Mouse (Mus musculus) stomach, postnatal 0 days (tissue): ENCODE results near the gene Gm9767. TPM values are rescaled to one million over a fixed set of nuclear protein-coding genes. Genes with fewer than 3 reads are reported as not detected.

Source experiments
- ATAC-seq: fragments of 200-750 bp; cut with Nextera tagmentation; 2 replicates; pipeline ENCODE4 v1.8.0; 2017; ENCODE audit not compliant: low FRiP score, low TSS enrichment
- DNase-seq: peaks from one replicate; pipeline ENCODE4 v3.0.0-alpha.2; 2016; ENCODE audit warnings: low spot score
- H3K27ac ChIP-seq: fragments of 300-500 bp; sonication (generic); replicated peaks from 2 replicates; pipeline ENCODE4 v1.5.1; 2014; ENCODE audit warnings: mild to moderate bottlenecking, control low read depth
- H3K27me3 ChIP-seq: fragments of 300-500 bp; sonication (generic); 2 replicates; pipeline ENCODE4 v1.6.1; 2014; ENCODE audit warnings: low read length; ENCODE audit not compliant: control insufficient read depth, insufficient read depth
- H3K36me3 ChIP-seq: fragments of 300-500 bp; sonication (generic); 2 replicates; pipeline ENCODE4 v1.6.1; 2014; ENCODE audit warnings: low read length, mixed read lengths; ENCODE audit not compliant: control insufficient read depth, insufficient read depth
- H3K4me1 ChIP-seq: fragments of 300-500 bp; sonication (generic); replicated peaks from 2 replicates; pipeline ENCODE4 v1.6.1; 2014; ENCODE audit warnings: antibody characterized with exemption; ENCODE audit not compliant: control insufficient read depth, insufficient read depth
- H3K4me2 ChIP-seq: fragments of 300-500 bp; sonication (generic); replicated peaks from 2 replicates; pipeline ENCODE4 v1.6.1; 2014; ENCODE audit warnings: low read depth, mild to moderate bottlenecking, control low read depth, moderate library complexity
- H3K4me3 ChIP-seq: fragments of 300-500 bp; sonication (generic); 2 replicates; pipeline ENCODE4 v1.5.1; 2014; ENCODE audit warnings: low read depth, low read length, control low read depth
- H3K9ac ChIP-seq: fragments of 300-500 bp; sonication (generic); 2 replicates; pipeline ENCODE4 v1.6.1; 2014; ENCODE audit warnings: mild to moderate bottlenecking, low read length, control low read depth, mixed read lengths
- H3K9me3 ChIP-seq: fragments of 300-500 bp; sonication (generic); 2 replicates; pipeline ENCODE4 v1.6.1; 2016; ENCODE audit warnings: low read length; ENCODE audit not compliant: control insufficient read depth
- CTCF ChIP-seq: IDR thresholded peaks from 2 replicates; pipeline ENCODE4 v1.5.1; 2016; ENCODE audit warnings: antibody characterized with exemption, low read depth, mild to moderate bottlenecking, moderate library complexity
- EP300 ChIP-seq: optimal IDR thresholded peaks from 2 replicates; pipeline ENCODE3; 2016; ENCODE audit warnings: antibody characterized with exemption
- WGBS: fragments of 180-500 bp; shearing (Covaris S2); extraction: QIAGEN DNeasy Blood & Tissue Kit; methylation state at CpG from one replicate; pipeline ENCODE4 v1.1.7; 2014; 5-methylcytosine and 5-hydroxymethylcytosine counted together
- polyA plus RNA-seq: library from polyadenylated mRNA; unstranded; fragments of >200 nt; fragmentation: Nextera tagmentation; extraction: Ambion mirVana; gene quantifications from 2 replicates; pipeline ENCODE4 v1.2.1, GENCODE M21; 2015

Gene Gm9767
- polyA plus RNA-seq, 1 experiment from 2014 or later: 0.28 TPM

- WGBS: 63% methylated on average over 9 of the region's 9 CpGs
- Histone ChIP-seq H3K27me3 (no peaks in the 10 kb centered on the region), H3K4me2 (peak overlapping the region; percentile 74), H3K27ac (no peak overlapping the region), H3K36me3 (no peaks in the 10 kb centered on the region), H3K4me3 (peak overlapping the region; percentile 59; the same call in 1 of the 2 replicates), H3K9ac (no peak overlapping the region), H3K4me1 (0 out of 2 replicates have a peak, but pooled peaks cover 2% of the 10 kb centered on the region), H3K9me3 (no peaks in the 10 kb centered on the region)
- ATAC-seq (no peak), DNase-seq (no peak)
- no peak for TF ChIP-seq CTCF
Observed at GRCm38 (mm10) chr10:26076949-26077348, 1.1 kb upstream of the Gm9767 start.

- Histone ChIP-seq H3K36me3 (no peaks in the 10 kb centered on the region), H3K9me3 (no peaks in the 10 kb centered on the region), H3K27ac (peak within 1 kb of the TSS; percentile 30; the same call in 1 of the 2 replicates), H3K4me1 (0 out of 2 replicates have a peak, but pooled peaks cover 2% of the 10 kb centered on the region), H3K4me2 (peak within 1 kb of the TSS; percentile 74), H3K27me3 (no peaks in the 10 kb centered on the region), H3K4me3 (peak within 1 kb of the TSS; percentile 59), H3K9ac (peak within 1 kb of the TSS; percentile 67)
- peak; percentile 81 for TF ChIP-seq CTCF
- TF ChIP-seq EP300: no peak
- 1% methylated on average over 46 of the region's 46 CpGs for WGBS
- ATAC-seq (peak; percentile 26; the same call in 1 of the 2 replicates), DNase-seq (peak; percentile 47)
Observed at GRCm38 (mm10) chr10:26078521-26079142, 577 bp downstream of the Gm9767 start, which contains the start of gene Tmem200a. Gene Tmem200a, minus strand, starts transcription at chr10:26079052.

DNA sequence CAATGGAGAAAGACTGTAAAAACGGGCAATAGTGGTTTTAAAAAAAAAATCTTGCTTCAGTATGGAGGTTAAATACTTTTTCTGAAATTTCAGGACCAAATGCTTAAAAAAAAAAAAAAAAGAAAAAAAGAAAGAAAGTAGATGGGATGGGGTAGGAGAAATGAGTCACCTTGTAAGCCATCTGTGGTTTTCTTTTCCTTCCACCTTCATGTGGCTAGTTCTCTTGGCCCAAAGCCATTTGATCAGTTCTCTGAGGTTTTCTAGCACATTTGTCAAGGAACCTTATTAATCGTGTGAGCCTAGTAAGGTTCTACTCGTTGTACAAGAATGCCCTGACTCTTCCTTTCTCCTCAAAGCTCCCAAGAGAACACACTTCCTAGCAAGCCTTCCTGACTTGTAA lies 1.6 kb downstream of the Gm9767 start:
- Histone ChIP-seq H3K9me3 (no peaks in the 10 kb centered on the region), H3K4me1 (0 out of 2 replicates have a peak, but pooled peaks cover 2% of the 10 kb centered on the region), H3K4me2 (no peak overlapping the region), H3K27me3 (no peaks in the 10 kb centered on the region), H3K4me3 (no peak overlapping the region), H3K27ac (no peak overlapping the region), H3K36me3 (no peaks in the 10 kb centered on the region), H3K9ac (no peak overlapping the region)
- DNase-seq (no peak), ATAC-seq (no peak)
- WGBS: 76% methylated on average over 3 of the region's 3 CpGs
- TF ChIP-seq CTCF: no peak
- no peak for TF ChIP-seq EP300

GRCm38 (mm10) chr10:26082081-26082480 lies 4.0 kb downstream of the Gm9767 start:
- H3K4me1 ChIP-seq: 0 out of 2 replicates have a peak, but pooled peaks cover 2% of the 10 kb centered on the region
- DNase-seq (no peak), ATAC-seq (no peak)
- H3K9me3 ChIP-seq: no peaks in the 10 kb centered on the region
- H3K27ac ChIP-seq: no peak overlapping the region
- H3K4me2 ChIP-seq: no peak overlapping the region
- no peak overlapping the region for H3K4me3 ChIP-seq
- WGBS: 62% methylated on average over 4 of the region's 4 CpGs
- no peak for TF ChIP-seq CTCF
- TF ChIP-seq EP300: no peak
- no peaks in the 10 kb centered on the region for H3K27me3 ChIP-seq
- no peaks in the 10 kb centered on the region for H3K36me3 ChIP-seq
- no peak overlapping the region for H3K9ac ChIP-seq

DNA sequence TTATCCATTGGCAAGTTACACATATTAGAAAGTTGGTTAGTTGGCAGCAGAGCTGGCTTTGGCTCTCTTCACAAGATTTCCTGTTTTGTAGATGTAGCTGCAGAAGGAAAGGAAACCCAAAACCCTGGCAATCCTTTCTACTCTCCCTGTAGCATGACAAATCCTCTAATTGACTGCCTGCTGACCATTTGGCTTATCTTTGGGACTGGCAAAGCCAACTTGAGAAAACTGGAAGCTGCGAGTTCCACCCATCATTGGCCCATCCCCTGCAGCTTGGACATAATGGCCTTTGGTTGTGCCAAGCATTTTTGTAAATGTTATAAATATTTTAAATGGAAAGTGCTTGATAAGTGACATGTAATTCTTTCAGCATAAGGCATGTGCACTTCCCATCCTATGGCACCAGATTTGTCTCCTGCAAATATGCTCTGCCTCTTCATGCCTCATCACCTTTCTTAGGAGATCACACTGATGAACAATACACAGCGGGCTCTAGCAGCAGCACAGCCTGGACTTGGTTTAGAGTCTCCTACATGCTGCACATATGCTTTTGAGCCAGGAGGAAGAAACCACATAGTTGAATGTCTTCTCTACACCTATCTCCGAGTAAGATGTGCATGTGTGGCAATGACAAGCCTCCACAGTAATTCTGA lies 25.4 kb downstream of the Gm9767 start:
- Histone ChIP-seq H3K4me3 (no peak overlapping the region), H3K9me3 (no peaks in the 10 kb centered on the region)
- 77% methylated on average over 3 of the region's 3 CpGs for WGBS

GRCm38 (mm10) chr10:26114409-26114808 lies 36.4 kb downstream of the Gm9767 start:
- no peaks in the 10 kb centered on the region for H3K27me3 ChIP-seq
- WGBS: 80% methylated on average over 4 of the region's 4 CpGs
- no peak overlapping the region for H3K27ac ChIP-seq
- TF ChIP-seq EP300: no peak
- TF ChIP-seq CTCF: no peak
- no peak overlapping the region for H3K4me3 ChIP-seq
- ATAC-seq (no peak), DNase-seq (no peak)
- H3K4me1 ChIP-seq: no peaks in the 10 kb centered on the region
- no peaks in the 10 kb centered on the region for H3K36me3 ChIP-seq
- no peak overlapping the region for H3K9ac ChIP-seq
- H3K9me3 ChIP-seq: no peaks in the 10 kb centered on the region
- no peak overlapping the region for H3K4me2 ChIP-seq

More for the DNA sequence above, 25.4 kb downstream of the Gm9767 start:
- Histone ChIP-seq H3K9ac (no peak overlapping the region), H3K4me2 (no peak overlapping the region), H3K27ac (no peak overlapping the region), H3K27me3 (no peaks in the 10 kb centered on the region), H3K4me1 (no peaks in the 10 kb centered on the region), H3K36me3 (no peaks in the 10 kb centered on the region)
- ATAC-seq (no peak), DNase-seq (no peak)
- TF ChIP-seq CTCF: no peak
- TF ChIP-seq EP300: no peak
